Mouse (Mus musculus): ENCODE measurements around the gene Pgr.

GRCm38 (mm10) chr9:8996494-8996893, 96.9 kb downstream of the Pgr start:
- no peak for TF ChIP-seq CTCF (IDR thresholded peaks at IDR 0.05; ENCODE audit: extremely low read depth, insufficient read depth, low read length)
- no peak for TF ChIP-seq POLR2A (IDR thresholded peaks at IDR 0.05; ENCODE audit: extremely low read depth, insufficient read depth, low read length)
